Mouse (Mus musculus) embryonic facial prominence, embryonic 11.5 days (tissue): Measurements from ENCODE around the gene Engase. TPM values are rescaled to one million over a fixed set of nuclear protein-coding genes. Genes with fewer than 3 reads are reported as not detected.

Experiments used
- ATAC-seq: fragments of 200-750 bp; cut with Nextera tagmentation; replicated peaks from 2 replicates; pipeline ENCODE4 v1.8.0; 2017; ENCODE audit warnings: low read depth; ENCODE audit not compliant: insufficient number of reproducible peaks, low FRiP score, low TSS enrichment
- DNase-seq: peaks from one replicate; pipeline ENCODE4 v3.0.0-alpha.2; 2015; ENCODE audit warnings: low spot score
- H3K27ac ChIP-seq: fragments of 300-500 bp; sonication (generic); replicated peaks from 2 replicates; pipeline ENCODE4 v1.5.1; 2014; ENCODE audit warnings: mild to moderate bottlenecking, low read depth, low read length, control low read depth
- H3K27me3 ChIP-seq: fragments of 300-500 bp; sonication (generic); 2 replicates; pipeline ENCODE4 v1.6.1; 2014; ENCODE audit warnings: mild to moderate bottlenecking, low read length, moderate library complexity, mixed read lengths; ENCODE audit not compliant: control insufficient read depth, insufficient read depth
- H3K36me3 ChIP-seq: fragments of 300-500 bp; sonication (generic); replicated peaks from 2 replicates; pipeline ENCODE4 v1.6.1; 2014; ENCODE audit warnings: low read depth, mild to moderate bottlenecking, low read length, moderate library complexity, mixed read lengths; ENCODE audit not compliant: control insufficient read depth, insufficient read depth
- H3K4me1 ChIP-seq: fragments of 300-500 bp; sonication (generic); 2 replicates; pipeline ENCODE4 v1.6.1; 2014; ENCODE audit warnings: low read length, mixed read lengths; ENCODE audit not compliant: control insufficient read depth, insufficient read depth
- H3K4me2 ChIP-seq: fragments of 300-500 bp; sonication (generic); 2 replicates; pipeline ENCODE4 v1.6.1; 2014; ENCODE audit warnings: low read depth, mild to moderate bottlenecking, control low read depth, low read length, moderate library complexity
- H3K4me3 ChIP-seq: fragments of 300-500 bp; sonication (generic); 2 replicates; pipeline ENCODE4 v1.5.1; 2014; ENCODE audit warnings: low read depth, low read length, control low read depth
- H3K9ac ChIP-seq: fragments of 300-500 bp; sonication (generic); replicated peaks from 2 replicates; pipeline ENCODE4 v1.6.1; 2014; ENCODE audit warnings: mild to moderate bottlenecking, control low read depth, low read length
- H3K9me3 ChIP-seq: fragments of 300-500 bp; sonication (generic); replicated peaks from 2 replicates; pipeline ENCODE4 v1.6.1; 2016; ENCODE audit warnings: mild to moderate bottlenecking, low read length, inconsistent platforms, mixed read lengths; ENCODE audit not compliant: control insufficient read depth
- WGBS: fragments of 180-500 bp; shearing (Covaris S2); extraction: QIAGEN DNeasy Blood & Tissue Kit; methylation state at CpG from one replicate; pipeline ENCODE4 v1.1.7; 2014; 5-methylcytosine and 5-hydroxymethylcytosine counted together
- polyA plus RNA-seq: library from polyadenylated mRNA; unstranded; fragments of >200 nt; fragmentation: Nextera tagmentation; extraction: Ambion mirVana; gene quantifications from 2 replicates; pipeline ENCODE4 v1.2.1, GENCODE M21; 2014

The Engase gene
- polyA plus RNA-seq, 1 experiment from 2014 or later: 5.9 TPM

- DNase-seq (no peak), ATAC-seq (no peak)
- 36% methylated on average over 5 of the region's 5 CpGs for WGBS
- no peaks in the 10 kb centered on the region for H3K36me3 ChIP-seq
- H3K9ac ChIP-seq: no peak overlapping the region
- peaks cover 8% of the 10 kb centered on the region for H3K4me1 ChIP-seq
- no peak overlapping the region for H3K4me2 ChIP-seq
- H3K4me3 ChIP-seq: no peak overlapping the region
- no peak overlapping the region for H3K27ac ChIP-seq
- no peaks in the 10 kb centered on the region for H3K27me3 ChIP-seq
- H3K9me3 ChIP-seq: no peaks in the 10 kb centered on the region
Measured at GRCm38 (mm10) chr11:118495065-118495464, 18.4 kb downstream of the Engase start.

DNA sequence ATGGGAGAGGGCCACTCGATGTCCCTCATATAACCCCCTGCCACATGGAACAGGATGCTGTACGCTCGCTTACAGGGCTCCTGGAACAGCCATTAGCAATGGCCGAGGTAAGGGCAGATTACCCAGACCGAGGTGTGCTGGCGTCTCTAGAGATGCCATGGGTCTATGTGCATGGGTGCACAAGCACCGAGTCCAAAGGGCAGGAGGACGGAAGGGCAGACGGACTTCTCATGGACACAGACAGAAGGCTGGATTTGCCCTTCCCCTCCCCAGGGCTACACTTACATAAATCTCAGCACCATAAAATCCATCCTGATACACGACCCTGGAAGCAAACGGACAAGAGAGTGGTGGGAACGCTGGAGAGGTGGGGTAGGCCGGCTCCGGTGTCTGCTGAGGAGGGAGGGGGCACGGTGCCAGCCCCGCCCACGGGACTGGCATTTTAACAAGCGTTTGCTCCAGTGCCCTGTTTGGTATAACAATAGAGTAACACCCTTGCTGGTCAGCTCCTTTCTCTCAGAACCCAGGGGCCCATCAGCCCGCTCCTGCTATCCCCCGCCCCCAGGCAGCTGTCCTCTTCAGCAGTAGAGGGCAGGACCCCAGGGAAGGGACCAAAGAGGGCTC, 19.5 kb downstream of the Engase start:
- H3K9me3 ChIP-seq: no peaks in the 10 kb centered on the region
- no peak for ATAC-seq
- H3K4me1 ChIP-seq: no peaks in the 10 kb centered on the region
- no peak for DNase-seq
- H3K4me2 ChIP-seq: no peak overlapping the region
- 56% methylated on average over 20 of the region's 20 CpGs for WGBS
- no peaks in the 10 kb centered on the region for H3K27me3 ChIP-seq
- H3K36me3 ChIP-seq: no peaks in the 10 kb centered on the region
- no peak overlapping the region for H3K4me3 ChIP-seq
- H3K27ac ChIP-seq: no peak overlapping the region
- no peak overlapping the region for H3K9ac ChIP-seq

- Histone ChIP-seq H3K4me3 (no peak overlapping the region), H3K4me2 (no peak overlapping the region), H3K27ac (no peak overlapping the region), H3K9me3 (no peaks in the 10 kb centered on the region), H3K27me3 (peaks cover 11% of the 10 kb centered on the region; the same call in 1 of the 2 replicates), H3K36me3 (no peaks in the 10 kb centered on the region), H3K4me1 (no peaks in the 10 kb centered on the region), H3K9ac (no peak overlapping the region)
- no peak for DNase-seq
- 58% methylated on average over 6 of the region's 6 CpGs for whole genome bisulfite sequencing
- no peak for ATAC-seq
Measured at GRCm38 (mm10) chr11:118502990-118503389, 26.4 kb downstream of the Engase start.

DNA sequence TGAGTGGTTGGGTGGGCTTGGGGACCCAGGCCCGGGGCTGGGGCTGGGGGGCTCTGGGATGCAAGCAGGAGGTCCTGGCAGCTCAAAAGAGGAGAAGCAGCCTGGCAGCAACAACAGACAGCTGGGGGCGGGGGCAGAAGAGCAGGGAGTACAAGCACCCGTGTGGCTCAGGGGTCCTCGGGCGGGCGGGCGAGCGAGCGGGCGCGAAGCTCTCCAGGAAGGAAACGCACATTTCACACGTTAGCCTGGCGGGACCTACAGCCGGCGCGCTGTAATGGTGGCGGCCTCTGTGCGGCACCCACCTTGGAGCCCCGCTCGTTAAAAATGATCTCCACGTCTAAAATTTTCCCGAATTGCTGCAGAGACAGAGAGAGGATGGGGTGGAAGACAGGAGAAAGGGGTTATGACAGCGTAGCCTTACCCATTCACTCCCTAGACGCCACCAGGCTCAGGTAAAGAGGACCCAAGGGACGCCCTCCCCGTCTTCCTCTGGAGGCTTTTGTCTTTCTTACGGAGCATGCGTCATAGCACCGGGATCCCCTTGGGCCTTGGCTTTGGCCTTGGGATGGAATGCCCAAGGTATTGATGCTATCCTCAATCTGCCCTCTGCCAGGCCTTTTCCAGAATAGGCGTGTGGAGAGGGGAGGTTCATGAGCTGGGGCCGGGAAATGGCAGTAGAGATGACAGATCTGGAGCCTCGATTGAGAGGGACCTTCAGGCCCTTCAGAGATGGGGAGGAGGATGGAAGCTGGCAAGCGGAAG, 27.0 kb downstream of the Engase start:
- Histone ChIP-seq H3K27ac (no peak overlapping the region), H3K9me3 (no peaks in the 10 kb centered on the region), H3K4me3 (no peak overlapping the region), H3K4me1 (no peaks in the 10 kb centered on the region), H3K27me3 (peaks cover 11% of the 10 kb centered on the region; the same call in 1 of the 2 replicates), H3K9ac (no peak overlapping the region), H3K36me3 (no peaks in the 10 kb centered on the region), H3K4me2 (no peak overlapping the region)
- 26% methylated on average over 34 of the region's 34 CpGs for WGBS
- DNase-seq: no peak
- ATAC-seq: no peak

GRCm38 (mm10) chr11:118504180-118504454, 27.5 kb downstream of the Engase start:
- H3K27ac ChIP-seq: no peak overlapping the region
- H3K4me3 ChIP-seq: no peak overlapping the region
- ATAC-seq (no peak), DNase-seq (no peak)
- no peaks in the 10 kb centered on the region for H3K9me3 ChIP-seq
- peaks cover 11% of the 10 kb centered on the region; the same call in 1 of the 2 replicates for H3K27me3 ChIP-seq
- H3K9ac ChIP-seq: no peak overlapping the region
- 61% methylated on average over 5 of the region's 5 CpGs for WGBS
- no peaks in the 10 kb centered on the region for H3K4me1 ChIP-seq
- no peaks in the 10 kb centered on the region for H3K36me3 ChIP-seq
- no peak overlapping the region for H3K4me2 ChIP-seq

GRCm38 (mm10) chr11:118507095-118507494, 30.5 kb downstream of the Engase start:
- Histone ChIP-seq H3K4me2 (no peak overlapping the region), H3K4me3 (no peak overlapping the region), H3K9me3 (no peaks in the 10 kb centered on the region), H3K36me3 (no peaks in the 10 kb centered on the region), H3K9ac (no peak overlapping the region), H3K4me1 (peaks cover under 1% of the 10 kb centered on the region; the same call in 1 of the 2 replicates), H3K27ac (no peak overlapping the region), H3K27me3 (peaks cover 11% of the 10 kb centered on the region; the same call in 1 of the 2 replicates)
- DNase-seq (no peak), ATAC-seq (no peak)
- WGBS: 75% methylated on average over 6 of the region's 6 CpGs

GRCm38 (mm10) chr11:118507904-118508303, 31.3 kb downstream of the Engase start:
- Histone ChIP-seq H3K9ac (no peak overlapping the region), H3K4me2 (no peak overlapping the region), H3K4me1 (peaks cover 8% of the 10 kb centered on the region), H3K27me3 (peaks cover 10% of the 10 kb centered on the region; the same call in 1 of the 2 replicates), H3K27ac (no peak overlapping the region), H3K36me3 (no peaks in the 10 kb centered on the region), H3K4me3 (no peak overlapping the region), H3K9me3 (no peaks in the 10 kb centered on the region)
- WGBS: 35% methylated on average over 5 of the region's 5 CpGs
- peak; percentile 81 for DNase-seq
- no peak for ATAC-seq

GRCm38 (mm10) chr11:118508341-118508740, 31.7 kb downstream of the Engase start:
- Histone ChIP-seq H3K4me3 (no peak overlapping the region), H3K9ac (no peak overlapping the region), H3K4me1 (peaks cover 10% of the 10 kb centered on the region), H3K27me3 (peaks cover 8% of the 10 kb centered on the region; the same call in 1 of the 2 replicates), H3K36me3 (no peaks in the 10 kb centered on the region), H3K4me2 (no peak overlapping the region), H3K27ac (no peak overlapping the region), H3K9me3 (no peaks in the 10 kb centered on the region)
- 82% methylated on average over 7 of the region's 7 CpGs for WGBS
- DNase-seq (no peak), ATAC-seq (no peak)
